Mouse (Mus musculus) kidney, postnatal 25 days (tissue): ENCODE results near the gene Meig1.
"Not testable (repeated sequence)": the region's sequence is repeated elsewhere in the genome, so short reads cannot be mapped to it uniquely, and the experiment has no call there.

Experiments
- DNase-seq, 2 experiments: peaks; one replicate each; pipeline ENCODE4 v3.0.0; 2021; ENCODE audit warnings: mixed read lengths in 2 of 2

Meig1 gene

GRCm38 (mm10) chr2:3422548-3422947 lies at the start of gene Meig1:
TSS of gene Meig1 (minus strand) at chr2:3422648.
- DNase-seq, result no peak

- no peak for DNase-seq
These were observed 34.1 kb upstream of the Meig1 start for GRCm38 (mm10) chr2:3456590-3456989.

- no peak for DNase-seq
These were observed 30.6 kb upstream of the Meig1 start for GRCm38 (mm10) chr2:3453096-3453495.

- DNase-seq, result no peak
These were observed 27.0 kb upstream of the Meig1 start for GRCm38 (mm10) chr2:3449431-3449830.

DNA sequence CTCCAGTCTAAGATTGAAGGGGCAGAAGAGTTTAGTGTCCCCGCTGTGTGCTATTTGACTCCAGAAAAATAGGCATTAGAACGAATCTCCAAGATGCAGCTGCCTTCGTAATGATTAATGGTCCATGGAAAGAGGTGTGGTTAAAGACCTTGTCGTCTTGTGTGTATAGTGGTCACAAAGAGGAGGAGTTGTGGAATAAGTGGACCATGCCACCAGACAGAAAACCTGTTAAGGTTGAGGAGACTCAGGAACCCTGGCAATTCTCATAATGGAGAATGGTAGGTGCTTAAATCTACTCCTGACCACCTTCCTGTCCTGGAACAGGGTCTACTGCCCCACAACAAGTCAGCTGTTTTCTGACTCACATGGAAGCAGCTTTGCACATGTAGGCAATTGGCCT lies 23.5 kb upstream of the Meig1 start:
- no peak for DNase-seq

DNA sequence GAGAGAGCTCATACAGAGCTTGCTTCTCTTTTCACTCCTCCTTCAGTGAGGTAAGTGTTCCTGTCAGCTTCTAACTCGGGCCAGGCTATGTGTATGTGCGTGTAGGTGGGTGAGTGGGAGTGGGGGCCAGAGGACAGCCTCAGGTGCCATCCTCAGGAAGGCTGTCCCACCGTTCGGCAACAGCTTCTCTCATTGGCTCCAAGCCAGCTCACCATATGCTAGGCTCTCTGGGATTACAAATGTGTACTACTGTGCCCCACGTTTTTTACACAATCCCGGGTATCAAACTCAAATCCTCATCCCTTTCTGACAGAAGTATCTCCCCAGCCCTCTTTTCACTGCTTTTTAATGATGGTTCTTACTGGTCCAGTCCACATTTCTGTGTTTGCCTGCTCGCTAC lies 21.8 kb upstream of the Meig1 start:
- no peak for DNase-seq

DNA sequence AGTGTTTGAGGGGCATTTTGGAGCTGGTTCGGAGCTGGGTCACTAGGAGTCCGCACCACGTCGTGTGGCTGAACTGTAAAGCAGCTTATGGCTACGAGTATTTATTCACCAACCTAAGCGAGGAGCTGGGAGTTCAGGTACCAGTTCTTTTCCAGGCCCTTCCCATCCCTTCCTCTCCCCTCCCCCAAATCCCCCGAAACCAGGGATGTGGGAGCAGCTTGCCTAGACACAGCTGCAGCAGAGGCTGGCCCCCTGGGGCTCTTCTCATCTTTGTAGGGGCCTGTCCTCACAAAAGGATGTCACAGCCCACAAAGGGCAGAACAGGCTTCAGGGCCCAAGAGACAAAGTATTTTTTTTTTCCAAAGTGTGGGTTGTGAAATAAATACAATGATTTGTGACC lies 15.5 kb upstream of the Meig1 start:
- no peak for DNase-seq

DNA sequence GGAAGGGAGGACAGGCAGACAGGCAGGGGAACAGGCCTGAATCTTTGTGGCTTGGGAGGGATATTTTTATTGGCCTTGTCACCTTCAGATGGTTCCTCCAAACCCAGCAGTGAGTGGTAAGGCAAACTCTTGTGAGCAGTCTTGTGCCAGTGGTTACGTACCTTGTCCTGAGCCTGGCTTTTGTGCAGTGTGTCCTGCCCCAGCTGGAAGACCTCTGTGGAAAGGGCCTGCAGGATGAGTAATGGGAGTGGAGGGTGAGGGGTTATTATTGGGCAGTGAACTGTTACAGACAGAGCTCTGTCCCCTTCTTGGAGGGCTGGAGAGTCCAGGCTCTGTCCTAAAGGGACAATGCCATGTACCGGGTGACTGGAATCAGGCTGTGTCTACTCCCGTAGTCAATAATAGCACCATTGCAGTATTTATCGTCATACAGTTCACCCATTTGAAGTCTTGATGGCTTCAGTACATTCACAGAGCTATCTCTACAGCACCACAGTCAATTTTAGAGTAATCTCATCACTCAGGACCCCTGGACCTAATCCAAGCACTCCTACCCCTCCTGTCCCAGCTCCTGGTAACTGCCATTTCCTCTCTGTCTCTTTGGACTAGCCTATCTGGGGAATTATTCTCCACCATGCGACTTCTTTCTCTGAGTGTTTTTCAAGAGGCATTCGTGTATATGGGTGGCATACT lies 13.1 kb upstream of the Meig1 start:
- no peak for DNase-seq

GRCm38 (mm10) chr2:3430956-3431355 lies 8.5 kb upstream of the Meig1 start:
- DNase-seq, result no peak

DNA sequence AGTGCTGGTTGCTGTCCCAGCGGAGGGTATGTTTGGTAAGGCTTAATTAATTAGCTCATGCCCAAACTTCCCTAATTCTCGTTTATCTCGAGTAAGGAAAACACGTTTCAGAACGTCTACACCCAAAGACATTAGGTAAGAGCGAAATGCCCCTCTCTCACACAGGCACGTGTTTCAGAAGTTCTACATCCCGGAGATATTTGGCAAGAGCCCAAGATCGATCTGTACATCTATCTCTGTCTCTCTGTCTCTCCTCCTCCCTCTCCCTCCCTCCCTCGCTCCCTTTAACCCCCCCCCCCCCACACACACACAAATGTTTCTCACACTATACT lies 2.1 kb upstream of the Meig1 start:
- DNase-seq, result no peak

DNA sequence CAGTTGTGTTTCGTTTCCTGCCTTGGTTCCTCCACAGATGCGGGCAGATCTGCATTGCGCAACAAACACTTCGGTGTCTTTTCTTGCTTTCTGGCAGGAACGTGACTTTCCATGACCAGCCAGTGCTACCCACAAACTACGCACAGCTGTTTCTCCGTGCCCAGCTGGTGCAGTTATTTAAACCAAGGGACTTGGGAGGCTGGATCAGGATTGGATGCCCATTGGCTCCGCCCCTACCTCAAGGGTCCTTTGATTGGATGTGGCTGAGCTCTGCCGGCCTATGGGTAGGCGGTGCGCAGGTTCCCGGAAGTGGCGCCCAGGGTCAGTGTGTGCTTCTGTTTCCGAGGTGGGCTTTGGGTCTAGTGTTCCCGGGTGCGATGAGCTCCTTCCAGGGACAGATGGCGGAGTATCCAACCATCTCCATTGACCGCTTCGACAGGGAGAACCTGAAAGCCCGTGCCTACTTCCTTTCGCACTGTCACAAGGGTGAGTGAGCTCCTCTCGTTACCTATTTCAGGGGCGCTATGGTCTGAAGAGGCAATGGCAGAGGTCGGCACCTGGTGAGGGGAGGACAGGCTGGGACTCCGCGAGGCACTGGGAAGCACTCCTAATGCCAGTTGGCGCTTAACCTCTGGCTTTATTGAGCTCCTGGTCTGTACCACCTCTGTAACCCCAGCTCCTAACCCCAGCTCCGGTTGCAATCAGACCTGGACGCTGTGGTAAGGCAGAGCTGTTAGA lies 1.6 kb upstream of the Meig1 start, which contains the start of gene Dclre1c:
Gene Dclre1c (plus strand): TSS at position 291 of the 738 bp plus-strand sequence.
- DNase-seq, result peak; percentile 93 to 96

DNA sequence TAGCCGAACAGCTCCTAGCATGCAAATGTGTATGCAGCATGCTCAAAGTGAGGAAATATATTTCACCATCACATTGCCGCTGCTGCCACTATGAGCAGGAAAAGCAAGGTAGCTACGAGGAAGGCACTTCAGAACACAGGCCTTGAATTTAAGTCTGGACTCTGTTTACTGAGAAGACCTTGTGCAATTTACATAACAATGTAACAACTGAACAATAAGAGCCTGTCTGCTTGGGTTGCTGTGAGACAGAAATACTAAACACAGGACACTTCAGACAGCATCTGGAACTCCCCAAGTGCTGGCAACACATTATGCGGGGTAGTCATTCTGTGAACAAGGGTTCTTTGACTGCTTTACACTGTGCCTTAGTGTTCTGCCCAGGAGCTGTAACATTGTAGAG lies 2.3 kb downstream of the Meig1 start:
- no peak for DNase-seq

DNA sequence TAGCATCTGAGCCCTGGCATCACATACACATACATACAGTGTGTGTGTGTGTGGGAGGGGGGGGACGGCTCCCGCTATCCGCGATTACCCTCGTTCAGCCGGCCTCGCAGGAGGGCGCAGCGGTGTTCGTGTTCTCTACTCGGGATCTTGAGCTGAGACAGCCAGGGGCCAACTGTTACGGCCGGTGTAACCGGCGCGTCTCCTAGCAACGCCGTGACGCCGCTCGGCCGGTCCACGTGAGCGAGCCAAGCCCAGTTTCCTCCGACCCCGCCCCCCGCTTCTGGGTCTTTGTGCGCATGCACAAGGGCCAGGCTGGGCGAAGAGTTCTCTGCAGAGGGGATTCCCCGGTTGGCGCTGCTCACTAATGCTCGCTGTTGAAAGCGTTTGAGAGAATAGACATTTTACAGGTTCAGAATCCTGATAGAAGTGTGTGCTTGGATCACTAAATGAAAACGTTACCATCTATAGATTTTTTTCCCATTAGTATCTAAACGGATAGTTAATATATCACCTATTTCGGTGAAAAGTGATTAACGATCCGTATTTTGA lies 3.5 kb downstream of the Meig1 start:
- DNase-seq, result peak; percentile 98

DNA sequence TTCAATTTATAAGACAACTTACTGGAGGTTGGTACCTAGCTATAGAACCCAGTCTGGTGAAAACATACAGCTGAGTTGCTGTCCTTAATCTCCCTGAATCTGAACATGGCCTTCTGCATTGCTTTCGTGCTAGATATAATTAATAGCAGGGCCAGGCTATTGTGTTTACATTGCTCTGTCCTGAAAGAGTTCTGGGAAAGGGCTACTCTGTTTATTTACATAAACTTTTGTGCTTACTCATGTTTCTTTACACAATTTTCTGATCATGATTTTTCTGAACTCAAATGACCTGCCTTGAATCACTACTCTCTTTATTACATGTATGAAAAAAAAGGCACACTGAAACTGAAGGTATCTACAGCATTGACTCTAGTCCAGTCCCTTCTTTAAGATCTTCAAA lies 6.8 kb downstream of the Meig1 start:
- no peak for DNase-seq

GRCm38 (mm10) chr2:3414241-3414640 lies 8.2 kb downstream of the Meig1 start:
- peak; percentile 62 to 81 for DNase-seq

GRCm38 (mm10) chr2:3407756-3408155 lies 14.7 kb downstream of the Meig1 start:
- no peak for DNase-seq

DNA sequence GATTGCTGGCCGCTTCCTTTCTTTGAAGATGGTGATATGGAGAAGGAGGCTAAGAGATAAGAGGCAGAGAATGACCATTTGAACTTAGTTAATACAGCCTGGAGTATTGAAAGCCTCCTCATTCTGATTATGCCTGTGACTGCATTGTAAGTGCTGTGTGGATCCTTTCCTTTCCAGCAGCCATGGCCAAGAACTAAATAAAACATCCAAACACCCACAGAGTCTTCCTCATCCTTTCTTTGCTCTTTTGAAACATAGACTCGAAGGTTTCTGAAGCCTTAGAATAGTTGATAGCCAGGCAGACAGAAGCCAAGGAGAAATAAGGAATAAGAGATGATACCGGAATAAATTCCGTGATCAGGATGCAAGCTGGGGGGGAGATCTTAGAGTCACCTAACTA lies 16.5 kb downstream of the Meig1 start:
- no peak for DNase-seq

GRCm38 (mm10) chr2:3397110-3397509 lies 25.3 kb downstream of the Meig1 start, which contains the start of gene Olah:
TSS of gene Olah (minus strand) at chr2:3397210.
- not testable (repeated sequence) for DNase-seq

DNA sequence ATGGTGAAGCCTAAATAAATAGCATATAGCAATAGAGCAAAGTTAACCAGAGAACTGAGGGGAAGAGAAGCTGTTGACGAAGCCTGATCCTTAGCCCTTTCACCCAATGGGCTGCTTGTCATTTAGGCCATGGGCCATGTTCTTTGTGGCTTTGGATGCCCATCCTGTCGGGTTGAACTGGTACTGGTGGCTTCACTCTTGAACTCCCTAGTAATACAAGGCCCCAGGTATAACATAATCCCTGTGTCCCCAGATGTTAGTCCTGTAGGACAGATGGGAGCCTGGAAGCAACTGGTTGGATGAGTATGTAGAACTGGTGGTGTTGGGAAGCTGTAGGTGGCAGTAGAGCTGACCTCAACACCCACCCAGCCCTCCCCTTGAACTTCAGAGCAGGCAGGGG lies 30.5 kb downstream of the Meig1 start:
- DNase-seq, result no peak

GRCm38 (mm10) chr2:3387105-3387860 lies 35.2 kb downstream of the Meig1 start:
- DNase-seq, result no peak

- DNase-seq, result no peak
These were observed 57.3 kb downstream of the Meig1 start for GRCm38 (mm10) chr2:3365127-3365526.

DNA sequence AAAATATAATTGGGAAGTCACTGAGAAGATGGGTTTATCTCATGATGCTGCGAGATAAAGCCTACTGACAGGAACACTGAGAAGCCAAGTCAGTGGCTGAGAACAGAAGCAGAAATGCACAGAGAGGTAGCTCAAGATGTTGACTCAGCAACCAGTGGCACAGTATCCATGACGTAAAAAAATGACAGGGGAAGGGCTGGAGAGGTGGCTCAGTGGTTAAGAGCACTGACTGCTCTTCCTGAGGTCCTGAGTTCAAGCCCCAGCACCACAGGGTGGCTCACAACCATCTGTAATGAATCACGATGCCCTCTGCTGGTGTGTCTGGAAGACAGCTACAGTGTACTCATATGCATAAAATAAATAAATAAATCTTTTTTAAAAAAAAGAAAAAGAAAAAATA lies 61.4 kb downstream of the Meig1 start:
- no peak for DNase-seq
